Mouse (Mus musculus): ENCODE results near the gene Klrb1b. TPM values are rescaled to one million over a fixed set of nuclear protein-coding genes. Genes with fewer than 3 reads are reported as not detected.
"Not testable (repeated sequence)": the region's sequence is repeated elsewhere in the genome, so short reads cannot be mapped to it uniquely, and the experiment has no call there.

Klrb1b gene
- polyA plus RNA-seq, 1 experiment from 2014 or later = not detected

DNA sequence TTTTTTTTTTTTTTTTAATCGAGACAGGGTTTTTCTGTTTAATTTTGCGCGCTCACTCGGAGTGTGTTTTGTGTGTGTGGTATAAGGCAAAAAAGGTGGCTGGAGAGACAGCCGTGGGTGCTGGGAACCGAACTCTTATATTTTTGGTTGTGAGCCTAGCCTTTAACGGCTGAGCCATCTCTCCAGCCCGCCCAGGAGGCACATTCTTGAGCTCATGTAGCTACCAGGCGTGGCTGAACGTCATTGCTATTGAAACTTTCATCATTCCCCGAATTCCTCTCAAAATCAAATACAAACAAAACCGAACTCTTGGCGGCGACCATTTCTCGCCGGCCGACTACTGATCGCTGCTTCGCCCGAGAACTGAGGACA lies 27.4 kb downstream of the Klrb1b start:
- H3K9me3 ChIP-seq (replicated peaks; ENCODE audit: control insufficient read depth, low read length); H3K4me1 ChIP-seq (ENCODE audit: control insufficient read depth, insufficient read depth, low read length); H3K36me3 ChIP-seq (ENCODE audit: control insufficient read depth, insufficient read depth, low read length); H3K27me3 ChIP-seq (replicated peaks; ENCODE audit: control insufficient read depth, insufficient read depth, low read length): not testable (repeated sequence)
- DNase-seq (ENCODE audit: low spot score) = peak; percentile 86
- Histone ChIP-seq H3K9ac (ENCODE audit: low read length) (peak overlapping the region; percentile 64), H3K4me3 (ENCODE audit: low read depth, low read length) (peak overlapping the region; percentile 53), H3K4me2 (ENCODE audit: low read length) (peak overlapping the region; percentile 58), H3K27ac (ENCODE audit: low read depth, low read length) (peak overlapping the region; percentile 68)
- WGBS = under 1% methylated on average over 20 of the region's 20 CpGs
- ATAC-seq = peak; percentile 43

DNA sequence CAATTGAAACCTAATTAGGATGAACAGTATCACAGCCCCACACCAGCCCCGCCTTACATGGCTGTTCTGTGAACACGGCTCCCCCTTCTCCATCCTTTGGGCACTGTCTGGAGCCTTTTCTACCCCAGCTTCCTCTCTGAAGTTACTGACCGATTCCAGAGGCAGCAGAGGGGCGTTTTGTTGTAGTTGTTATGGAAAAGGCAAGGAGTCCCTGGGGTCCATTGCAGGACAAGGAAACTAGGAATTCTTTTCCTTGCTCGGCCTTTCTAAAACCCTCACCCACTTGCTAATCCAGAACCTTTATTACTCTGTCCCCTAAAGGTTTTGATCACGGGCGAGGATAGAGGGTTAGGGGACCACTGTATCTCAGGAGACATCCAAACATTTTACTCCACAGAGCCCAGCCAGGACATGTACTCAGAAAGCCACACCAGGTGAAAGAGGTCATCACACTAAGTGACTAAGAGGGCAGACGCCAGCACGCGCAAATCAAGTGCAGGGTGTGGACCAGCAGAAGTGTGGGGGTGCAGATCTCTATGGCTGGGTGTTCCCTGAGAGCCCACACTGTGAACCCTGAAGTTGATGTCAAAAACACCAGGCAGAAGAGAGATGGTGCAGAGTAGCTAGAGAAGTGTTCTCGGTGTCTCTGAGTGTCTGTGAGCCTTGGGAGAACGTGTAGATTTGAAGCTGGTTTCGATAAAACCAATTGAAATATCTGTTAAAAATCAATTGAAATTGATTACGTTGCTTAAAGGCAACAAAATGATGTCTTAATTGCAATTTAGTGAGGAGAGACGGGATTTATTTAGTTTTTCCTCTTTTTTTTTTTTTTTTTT lies 28.0 kb downstream of the Klrb1b start:
- ATAC-seq = no peak
- peak overlapping the region; percentile 58 for H3K4me2 ChIP-seq (ENCODE audit: low read length)
- no peaks in the 10 kb centered on the region for H3K27me3 ChIP-seq (replicated peaks; ENCODE audit: control insufficient read depth, insufficient read depth, low read length)
- H3K9me3 ChIP-seq (replicated peaks; ENCODE audit: control insufficient read depth, low read length) = no peaks in the 10 kb centered on the region
- H3K4me1 ChIP-seq (ENCODE audit: control insufficient read depth, insufficient read depth, low read length) = peaks cover 4% of the 10 kb centered on the region; the same call in 1 of the 2 replicates
- peak overlapping the region; percentile 53 for H3K4me3 ChIP-seq (ENCODE audit: low read depth, low read length)
- H3K36me3 ChIP-seq (ENCODE audit: control insufficient read depth, insufficient read depth, low read length) = no peaks in the 10 kb centered on the region
- H3K9ac ChIP-seq (ENCODE audit: low read length) = peak overlapping the region; percentile 54
- WGBS = 9% methylated on average over 15 of the region's 15 CpGs
- no peak overlapping the region for H3K27ac ChIP-seq (ENCODE audit: low read depth, low read length)
- peak; percentile 51 for DNase-seq (ENCODE audit: low spot score)

DNA sequence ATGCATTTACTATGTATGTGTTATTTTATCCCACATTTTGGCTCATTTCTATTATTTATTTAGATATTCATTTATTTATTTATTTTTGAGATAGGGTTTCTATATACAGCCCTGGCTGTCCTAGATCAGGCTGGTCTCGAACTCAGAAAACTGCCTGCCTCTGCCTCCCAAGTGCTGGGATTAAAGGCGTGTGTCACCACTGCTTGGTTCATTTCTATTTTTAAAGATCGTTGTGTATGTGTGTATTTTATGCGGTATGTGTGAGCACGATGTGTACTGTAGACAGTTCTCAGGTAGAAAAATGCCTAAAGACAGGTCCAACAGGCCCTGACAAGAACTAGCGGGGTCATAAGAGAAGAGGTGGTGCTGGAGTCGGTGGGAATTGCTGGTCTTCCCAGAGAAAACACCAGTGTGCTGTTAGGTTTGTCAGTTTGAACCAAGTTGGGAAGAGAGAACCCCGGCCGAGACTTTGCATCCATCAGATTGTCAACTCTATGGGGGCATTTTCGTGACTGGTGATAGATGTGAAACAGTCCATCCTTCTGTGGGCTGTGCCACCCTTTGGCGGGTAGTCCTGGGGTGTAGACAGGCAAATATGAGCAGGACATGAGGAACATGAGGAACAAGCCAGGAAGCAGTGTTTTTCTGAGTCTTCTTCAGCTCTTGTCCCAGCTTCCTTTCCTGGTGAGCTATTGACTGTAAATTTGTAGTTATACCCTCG lies 28.8 kb downstream of the Klrb1b start:
- H3K27ac ChIP-seq (ENCODE audit: low read depth, low read length) = no peak overlapping the region
- peaks cover 4% of the 10 kb centered on the region; the same call in 1 of the 2 replicates for H3K4me1 ChIP-seq (ENCODE audit: control insufficient read depth, insufficient read depth, low read length)
- peak overlapping the region; percentile 53 for H3K4me3 ChIP-seq (ENCODE audit: low read depth, low read length)
- peak overlapping the region; percentile 58 for H3K4me2 ChIP-seq (ENCODE audit: low read length)
- H3K36me3 ChIP-seq (ENCODE audit: control insufficient read depth, insufficient read depth, low read length) = no peaks in the 10 kb centered on the region
- 78% methylated on average over 12 of the region's 12 CpGs for WGBS
- peak overlapping the region; percentile 54; the same call in 1 of the 2 replicates for H3K9ac ChIP-seq (ENCODE audit: low read length)
- no peak for DNase-seq (ENCODE audit: low spot score)
- H3K27me3 ChIP-seq (replicated peaks; ENCODE audit: control insufficient read depth, insufficient read depth, low read length) = no peaks in the 10 kb centered on the region
- no peaks in the 10 kb centered on the region for H3K9me3 ChIP-seq (replicated peaks; ENCODE audit: control insufficient read depth, low read length)
- ATAC-seq = no peak

DNA sequence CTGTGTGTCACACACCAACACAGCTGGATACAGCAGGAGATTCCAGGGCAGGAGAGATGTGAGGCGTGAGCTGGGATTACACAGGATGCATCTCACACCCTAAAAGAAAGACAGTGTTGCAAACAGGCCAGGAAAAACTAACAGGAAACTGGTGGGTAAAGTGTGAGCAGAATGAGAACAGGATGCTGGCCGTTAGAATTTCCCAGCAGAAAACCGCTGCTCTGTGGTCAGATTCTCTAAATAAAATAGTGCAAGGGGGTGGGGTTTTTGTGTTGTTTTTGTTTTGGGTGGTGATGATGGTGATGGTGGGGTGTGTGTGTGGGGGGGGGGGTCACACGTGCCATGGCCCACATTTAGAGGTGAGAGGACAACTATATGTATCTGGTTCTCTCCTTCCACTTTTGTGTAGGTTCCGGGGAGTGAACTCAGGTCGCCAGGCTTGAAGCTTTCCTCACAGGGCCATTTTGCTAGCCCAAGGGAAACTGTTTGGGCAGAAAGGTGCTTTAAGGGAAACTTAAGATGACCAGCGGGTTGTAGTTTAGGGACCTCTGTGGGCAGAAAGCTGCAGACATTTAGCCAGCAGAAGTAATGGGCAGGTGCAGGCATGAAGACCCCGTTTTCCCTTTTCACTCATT lies 29.7 kb downstream of the Klrb1b start:
- H3K27ac ChIP-seq (ENCODE audit: low read depth, low read length) = no peak overlapping the region
- H3K9me3 ChIP-seq (replicated peaks; ENCODE audit: control insufficient read depth, low read length) = no peaks in the 10 kb centered on the region
- no peak overlapping the region for H3K4me2 ChIP-seq (ENCODE audit: low read length)
- H3K27me3 ChIP-seq (replicated peaks; ENCODE audit: control insufficient read depth, insufficient read depth, low read length) = no peaks in the 10 kb centered on the region
- H3K4me1 ChIP-seq (ENCODE audit: control insufficient read depth, insufficient read depth, low read length) = peaks cover 4% of the 10 kb centered on the region; the same call in 1 of the 2 replicates
- ATAC-seq (no peak), DNase-seq (ENCODE audit: low spot score) (no peak)
- no peak overlapping the region for H3K4me3 ChIP-seq (ENCODE audit: low read depth, low read length)
- WGBS = 79% methylated on average over 8 of the region's 8 CpGs
- no peaks in the 10 kb centered on the region for H3K36me3 ChIP-seq (ENCODE audit: control insufficient read depth, insufficient read depth, low read length)
- no peak overlapping the region for H3K9ac ChIP-seq (ENCODE audit: low read length)

DNA sequence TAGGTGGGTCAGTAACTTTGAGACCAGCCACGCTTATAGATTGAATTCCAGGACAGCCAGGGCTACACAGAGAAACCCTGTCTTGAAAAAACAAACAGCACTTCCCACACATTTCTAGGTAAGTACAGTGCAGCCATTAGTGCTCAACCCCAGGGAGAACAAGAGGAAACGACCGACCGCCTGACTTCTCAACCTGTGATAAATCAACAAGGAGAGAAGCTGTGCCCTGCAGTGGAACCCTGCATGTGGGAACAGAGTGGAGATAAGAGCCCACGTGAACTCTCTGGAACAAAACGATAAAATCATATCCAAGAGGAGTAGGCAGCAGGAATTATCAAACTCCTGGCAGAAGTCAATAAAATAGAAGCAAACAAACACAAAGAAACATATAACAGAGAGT lies 32.4 kb downstream of the Klrb1b start:
- H3K36me3 ChIP-seq (ENCODE audit: control insufficient read depth, insufficient read depth, low read length) = no peaks in the 10 kb centered on the region
- H3K27me3 ChIP-seq (replicated peaks; ENCODE audit: control insufficient read depth, insufficient read depth, low read length) = no peaks in the 10 kb centered on the region
- no peak overlapping the region for H3K27ac ChIP-seq (ENCODE audit: low read depth, low read length)
- no peak overlapping the region for H3K4me2 ChIP-seq (ENCODE audit: low read length)
- WGBS = 83% methylated on average over 6 of the region's 6 CpGs
- no peak for DNase-seq (ENCODE audit: low spot score)
- H3K9me3 ChIP-seq (replicated peaks; ENCODE audit: control insufficient read depth, low read length) = no peaks in the 10 kb centered on the region
- H3K4me3 ChIP-seq (ENCODE audit: low read depth, low read length) = no peak overlapping the region
- no peak for ATAC-seq
- peaks cover 4% of the 10 kb centered on the region; the same call in 1 of the 2 replicates for H3K4me1 ChIP-seq (ENCODE audit: control insufficient read depth, insufficient read depth, low read length)
- no peak overlapping the region for H3K9ac ChIP-seq (ENCODE audit: low read length)

DNA sequence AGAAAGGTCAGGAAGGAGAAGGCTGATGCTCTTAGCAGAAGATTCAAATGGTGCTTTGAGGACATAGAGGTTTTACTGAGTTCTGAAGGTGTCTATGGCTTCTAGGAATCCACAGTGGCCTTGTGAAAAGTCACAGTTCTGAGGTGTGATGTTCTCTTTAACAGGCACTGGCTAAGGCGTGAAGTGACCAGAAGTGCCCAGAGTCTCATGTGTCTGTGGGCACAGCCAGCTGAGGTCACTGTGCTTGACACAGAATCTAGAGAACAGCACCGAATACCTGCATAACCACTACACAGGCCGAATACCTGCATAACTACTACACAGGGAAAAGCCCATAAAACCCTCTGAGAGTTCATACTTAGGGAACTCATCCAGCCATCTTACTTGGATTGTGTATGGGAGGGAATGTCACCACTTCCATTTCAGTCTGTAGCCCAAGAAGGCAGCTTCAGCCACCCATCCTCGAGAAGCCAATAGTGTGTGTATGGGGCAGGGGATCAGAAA lies 35.6 kb downstream of the Klrb1b start:
- ATAC-seq; DNase-seq (ENCODE audit: low spot score); H3K9me3 ChIP-seq (replicated peaks; ENCODE audit: control insufficient read depth, low read length); H3K4me1 ChIP-seq (ENCODE audit: control insufficient read depth, insufficient read depth, low read length); H3K9ac ChIP-seq (ENCODE audit: low read length); H3K36me3 ChIP-seq (ENCODE audit: control insufficient read depth, insufficient read depth, low read length); H3K4me3 ChIP-seq (ENCODE audit: low read depth, low read length); H3K27me3 ChIP-seq (replicated peaks; ENCODE audit: control insufficient read depth, insufficient read depth, low read length); H3K27ac ChIP-seq (ENCODE audit: low read depth, low read length); H3K4me2 ChIP-seq (ENCODE audit: low read length): not testable (repeated sequence)
- 88% methylated on average over 4 of the region's 4 CpGs for WGBS

DNA sequence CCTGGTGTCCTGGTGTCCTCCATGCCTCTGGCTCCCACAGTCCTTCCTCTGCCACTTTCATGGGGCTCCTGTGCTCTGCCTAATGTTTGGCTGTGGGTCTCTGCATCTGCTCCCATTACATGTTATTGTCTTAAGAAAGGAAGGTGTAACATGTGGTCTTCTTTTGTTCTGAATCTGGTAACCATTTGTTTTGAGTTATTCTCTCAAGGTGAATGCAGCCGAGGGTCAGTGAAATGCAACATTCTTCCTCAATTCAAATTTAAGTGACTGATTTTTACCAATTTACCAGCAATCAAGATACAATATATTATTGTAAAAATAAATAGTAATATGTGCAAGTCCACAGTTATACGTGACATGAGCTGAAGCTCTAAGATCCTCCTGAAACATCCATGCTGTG lies 37.0 kb downstream of the Klrb1b start, which contains the start of gene Klrb1c:
Klrb1c (minus strand) TSS at position 101 of the 400 bp plus-strand sequence.
- Histone ChIP-seq H3K27me3 (replicated peaks; ENCODE audit: control insufficient read depth, insufficient read depth, low read length) (no peaks in the 10 kb centered on the region), H3K4me2 (ENCODE audit: low read length) (no peak within 1 kb of the TSS), H3K9me3 (replicated peaks; ENCODE audit: control insufficient read depth, low read length) (no peaks in the 10 kb centered on the region), H3K36me3 (ENCODE audit: control insufficient read depth, insufficient read depth, low read length) (no peaks in the 10 kb centered on the region), H3K4me3 (ENCODE audit: low read depth, low read length) (no peak within 1 kb of the TSS), H3K27ac (ENCODE audit: low read depth, low read length) (no peak within 1 kb of the TSS), H3K4me1 (ENCODE audit: control insufficient read depth, insufficient read depth, low read length) (no peaks in the 10 kb centered on the region), H3K9ac (ENCODE audit: low read length) (no peak within 1 kb of the TSS)
- DNase-seq (ENCODE audit: low spot score) (no peak), ATAC-seq (no peak)
- WGBS = 88% methylated on average over 2 of the region's 2 CpGs

DNA sequence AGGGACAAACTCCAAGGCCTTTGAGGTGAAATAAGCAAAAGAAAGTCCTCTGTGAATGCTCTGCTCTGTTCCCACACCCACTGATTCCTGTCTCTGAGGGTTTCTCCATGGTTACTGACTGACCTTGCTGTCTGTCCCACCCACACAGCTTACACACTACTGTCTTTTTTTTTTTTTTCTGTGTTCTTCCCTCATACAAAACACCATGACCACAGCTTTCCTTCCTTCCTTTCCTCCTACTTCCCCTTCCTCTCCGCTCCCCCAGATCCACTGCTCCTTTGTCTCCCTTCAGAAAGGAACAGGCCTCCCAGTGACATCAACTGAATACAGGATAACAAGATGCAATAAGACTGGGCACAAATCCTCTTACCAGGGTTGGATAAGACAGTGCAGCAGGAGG lies 37.6 kb downstream of the Klrb1b start:
- H3K9ac ChIP-seq (ENCODE audit: low read length) = no peak overlapping the region
- H3K4me1 ChIP-seq (ENCODE audit: control insufficient read depth, insufficient read depth, low read length) = no peaks in the 10 kb centered on the region
- H3K27me3 ChIP-seq (replicated peaks; ENCODE audit: control insufficient read depth, insufficient read depth, low read length) = no peaks in the 10 kb centered on the region
- no peak for DNase-seq (ENCODE audit: low spot score)
- 61% methylated on average over 1 of the region's 1 CpGs for WGBS
- no peaks in the 10 kb centered on the region for H3K36me3 ChIP-seq (ENCODE audit: control insufficient read depth, insufficient read depth, low read length)
- no peak overlapping the region for H3K4me3 ChIP-seq (ENCODE audit: low read depth, low read length)
- no peak for ATAC-seq
- no peaks in the 10 kb centered on the region for H3K9me3 ChIP-seq (replicated peaks; ENCODE audit: control insufficient read depth, low read length)
- H3K27ac ChIP-seq (ENCODE audit: low read depth, low read length) = no peak overlapping the region
- H3K4me2 ChIP-seq (ENCODE audit: low read length) = no peak overlapping the region
